Mouse (Mus musculus) kidney, adult 2 months (tissue): ENCODE data around the gene Ksr2.

Experiments
- CTCF ChIP-seq: fragments of 200-500 bp; conservative IDR thresholded peaks from 2 replicates; pipeline ENCODE4 v1.5.1; 2011; ENCODE audit warnings: low read depth, mild to moderate bottlenecking, control low read depth, low read length, moderate library complexity, mixed read lengths; ENCODE audit not compliant: insufficient read depth, insufficient read length
- POLR2A ChIP-seq: fragments of 200-500 bp; IDR thresholded peaks from one replicate; pipeline ENCODE4 v1.6.1; 2011; ENCODE audit warnings: low read depth, low read length, control low read depth

DNA sequence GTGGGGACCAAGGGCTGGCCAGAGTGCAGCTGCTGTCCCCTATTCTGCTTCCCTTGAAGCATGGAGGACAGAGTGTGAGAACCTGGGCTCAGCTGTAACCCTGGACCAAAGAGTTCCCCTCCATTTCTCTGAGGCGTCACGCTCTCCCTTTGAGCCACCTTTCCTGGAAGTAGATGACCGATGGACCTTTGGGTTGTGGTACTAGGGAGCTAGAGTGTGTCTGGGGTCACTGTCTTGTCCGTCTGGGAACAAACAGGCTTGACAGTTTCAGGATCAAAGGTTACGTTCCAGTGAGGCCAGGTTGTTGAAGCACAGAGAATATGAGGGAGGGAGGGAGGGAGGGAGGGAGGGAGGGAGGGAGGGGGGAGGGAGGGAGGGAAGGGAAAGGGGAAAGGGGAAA lies 264.6 kb downstream of the Ksr2 start:
- no peak for TF ChIP-seq CTCF
- TF ChIP-seq POLR2A = no peak
